Mouse (Mus musculus) ES-E14 (cell line): ENCODE data around the gene Plekhg5.

Experiments used
- CHD2 ChIP-seq: IDR thresholded peaks from 2 replicates; pipeline ENCODE4 v1.6.1; 2014; ENCODE audit warnings: mild to moderate bottlenecking, low read depth, low read length, inconsistent platforms
- HCFC1 ChIP-seq: IDR thresholded peaks from 2 replicates; pipeline ENCODE4 v1.6.1; 2012; ENCODE audit warnings: low read length, inconsistent platforms, borderline replicate concordance; ENCODE audit not compliant: insufficient read depth
- MAFK ChIP-seq: IDR thresholded peaks from 2 replicates; pipeline ENCODE4 v1.6.1; 2014; ENCODE audit warnings: mild to moderate bottlenecking, low read depth, low read length, inconsistent platforms; ENCODE audit not compliant: insufficient read depth
- ZC3H11A ChIP-seq: IDR thresholded peaks from 2 replicates; pipeline ENCODE4 v1.6.1; 2012; ENCODE audit warnings: low read depth, mild to moderate bottlenecking, inconsistent platforms, low read length, borderline replicate concordance

GRCm38 (mm10) chr4:152092751-152093293, 20.5 kb downstream of the Plekhg5 start:
- no peak for TF ChIP-seq CHD2
- no peak for TF ChIP-seq ZC3H11A
- no peak for TF ChIP-seq HCFC1
- no peak for TF ChIP-seq MAFK
